Mouse (Mus musculus): ENCODE results near the gene Irf5. TPM values are rescaled to one million over a fixed set of nuclear protein-coding genes. Genes with fewer than 3 reads are reported as not detected.

Irf5 gene
- polyA plus RNA-seq, 1 experiment, result 136 TPM

- no peak overlapping the region for H3K4me3 ChIP-seq (ENCODE audit: extremely low read depth, insufficient read depth, insufficient read length)
- no peaks in the 10 kb centered on the region; the same call in 1 of the 2 replicates for H3K27me3 ChIP-seq (ENCODE audit: control insufficient read depth, insufficient read depth, low read length)
- DNase-seq (ENCODE audit: low read depth in 1 of 2, low spot score in 2 of 2), result peak in 1 of 2 experiments; percentile 25
- no peak overlapping the region for H3K27ac ChIP-seq (ENCODE audit: insufficient read depth, low read length)
- no peaks in the 10 kb centered on the region for H3K36me3 ChIP-seq (ENCODE audit: control insufficient read depth, insufficient read depth, low read length)
- WGBS, result 84% methylated on average over 6 of the region's 6 CpGs
- H3K4me1 ChIP-seq (ENCODE audit: control insufficient read depth, insufficient read depth, insufficient read length), result peaks cover 13% of the 10 kb centered on the region; the same call in 1 of the 2 replicates
- no peak for TF ChIP-seq POLR2A (IDR thresholded peaks at IDR 0.05; ENCODE audit: low read depth, low read length)
- TF ChIP-seq CTCF (IDR thresholded peaks at IDR 0.05; ENCODE audit: extremely low read depth, insufficient read depth, insufficient read length, insufficient replicate concordance), result peak; percentile 36; the same call in 1 of the 2 replicates
These were observed 1.2 kb upstream of the Irf5 start for GRCm38 (mm10) chr6:29525256-29525655.

DNA sequence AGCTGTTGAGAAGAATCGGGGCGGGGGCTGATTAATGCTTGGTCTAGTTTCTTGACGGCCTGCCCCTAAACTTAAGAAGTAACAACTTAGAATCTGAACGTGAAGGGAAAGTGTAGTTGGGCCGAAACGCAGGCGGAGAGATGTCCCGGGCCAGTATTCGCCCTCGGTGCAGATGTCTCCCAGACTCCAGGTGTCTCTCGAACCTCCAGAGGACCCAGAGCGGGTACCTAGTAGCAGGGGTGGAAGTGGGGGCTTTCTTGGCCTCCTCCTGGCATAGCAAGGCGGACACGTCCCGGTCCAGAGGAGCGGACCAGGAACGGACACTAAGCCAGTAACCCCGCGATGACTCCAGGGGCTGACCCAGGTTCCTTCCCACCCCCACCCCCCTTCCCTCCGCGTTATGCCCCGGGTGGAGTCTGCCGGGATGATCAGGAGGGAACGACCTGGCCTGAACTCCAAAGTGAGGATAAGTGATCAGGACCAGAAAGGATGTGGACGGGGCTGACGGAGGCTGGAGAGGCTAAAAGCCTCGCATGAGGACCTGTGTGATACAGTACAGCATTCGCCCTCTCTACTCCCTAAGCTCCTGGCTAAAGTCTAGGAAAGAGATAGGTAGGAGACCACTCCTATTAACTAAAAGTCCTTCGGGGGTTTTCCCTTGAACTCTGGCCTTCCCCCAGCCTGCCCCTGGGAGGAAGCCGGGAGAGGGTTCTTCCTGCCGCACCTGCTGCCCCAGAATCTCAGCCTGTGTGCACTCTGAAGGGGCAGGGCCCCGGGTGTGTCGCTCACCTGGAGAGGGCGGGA lies 1.1 kb downstream of the Irf5 start:
- Histone ChIP-seq H3K27me3 (ENCODE audit: control insufficient read depth, insufficient read depth, low read length) (no peaks in the 10 kb centered on the region; the same call in 1 of the 2 replicates), H3K27ac (ENCODE audit: insufficient read depth, low read length) (peak overlapping the region; percentile 95), H3K4me3 (ENCODE audit: extremely low read depth, insufficient read depth, insufficient read length) (peak overlapping the region; percentile 69), H3K4me1 (ENCODE audit: control insufficient read depth, insufficient read depth, insufficient read length) (peaks cover 24% of the 10 kb centered on the region; the same call in 1 of the 2 replicates), H3K36me3 (ENCODE audit: control insufficient read depth, insufficient read depth, low read length) (peaks cover 13% of the 10 kb centered on the region)
- DNase-seq (ENCODE audit: low read depth in 1 of 2, low spot score in 2 of 2), result peak in 1 of 2 experiments; percentile 58
- TF ChIP-seq CTCF (IDR thresholded peaks at IDR 0.05; ENCODE audit: extremely low read depth, insufficient read depth, insufficient read length, insufficient replicate concordance) (no peak), POLR2A (IDR thresholded peaks at IDR 0.05; ENCODE audit: low read depth, low read length) (no peak)
- WGBS, result 7% methylated on average over 34 of the region's 34 CpGs

DNA sequence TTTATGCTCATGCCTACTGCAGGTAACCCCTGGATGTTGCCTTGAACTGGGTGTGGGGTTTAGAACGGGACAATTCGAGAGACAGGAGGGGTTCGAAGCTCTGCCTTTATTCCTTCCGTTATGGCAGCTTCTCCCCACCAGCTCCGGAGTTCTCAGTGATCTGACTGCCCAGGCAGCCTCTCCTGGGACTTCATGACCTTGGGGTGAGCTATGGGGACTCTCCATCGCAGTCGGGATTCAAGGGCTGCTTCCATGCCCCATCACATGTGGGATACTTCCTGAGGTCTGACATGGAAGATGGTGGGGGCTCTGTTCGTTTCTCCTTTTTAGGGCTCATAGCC lies 1.7 kb downstream of the Irf5 start:
- Histone ChIP-seq H3K27ac (ENCODE audit: insufficient read depth, low read length) (peak overlapping the region; percentile 95), H3K4me1 (ENCODE audit: control insufficient read depth, insufficient read depth, insufficient read length) (peaks cover 21% of the 10 kb centered on the region; the same call in 1 of the 2 replicates), H3K4me3 (ENCODE audit: extremely low read depth, insufficient read depth, insufficient read length) (peak overlapping the region; percentile 69), H3K27me3 (ENCODE audit: control insufficient read depth, insufficient read depth, low read length) (no peaks in the 10 kb centered on the region; the same call in 1 of the 2 replicates), H3K36me3 (ENCODE audit: control insufficient read depth, insufficient read depth, low read length) (peaks cover 13% of the 10 kb centered on the region)
- TF ChIP-seq CTCF (IDR thresholded peaks at IDR 0.05; ENCODE audit: extremely low read depth, insufficient read depth, insufficient read length, insufficient replicate concordance) (no peak), POLR2A (IDR thresholded peaks at IDR 0.05; ENCODE audit: low read depth, low read length) (no peak)
- no peak for DNase-seq (ENCODE audit: low read depth in 1 of 2, low spot score in 2 of 2)
- 9% methylated on average over 8 of the region's 8 CpGs for WGBS

DNA sequence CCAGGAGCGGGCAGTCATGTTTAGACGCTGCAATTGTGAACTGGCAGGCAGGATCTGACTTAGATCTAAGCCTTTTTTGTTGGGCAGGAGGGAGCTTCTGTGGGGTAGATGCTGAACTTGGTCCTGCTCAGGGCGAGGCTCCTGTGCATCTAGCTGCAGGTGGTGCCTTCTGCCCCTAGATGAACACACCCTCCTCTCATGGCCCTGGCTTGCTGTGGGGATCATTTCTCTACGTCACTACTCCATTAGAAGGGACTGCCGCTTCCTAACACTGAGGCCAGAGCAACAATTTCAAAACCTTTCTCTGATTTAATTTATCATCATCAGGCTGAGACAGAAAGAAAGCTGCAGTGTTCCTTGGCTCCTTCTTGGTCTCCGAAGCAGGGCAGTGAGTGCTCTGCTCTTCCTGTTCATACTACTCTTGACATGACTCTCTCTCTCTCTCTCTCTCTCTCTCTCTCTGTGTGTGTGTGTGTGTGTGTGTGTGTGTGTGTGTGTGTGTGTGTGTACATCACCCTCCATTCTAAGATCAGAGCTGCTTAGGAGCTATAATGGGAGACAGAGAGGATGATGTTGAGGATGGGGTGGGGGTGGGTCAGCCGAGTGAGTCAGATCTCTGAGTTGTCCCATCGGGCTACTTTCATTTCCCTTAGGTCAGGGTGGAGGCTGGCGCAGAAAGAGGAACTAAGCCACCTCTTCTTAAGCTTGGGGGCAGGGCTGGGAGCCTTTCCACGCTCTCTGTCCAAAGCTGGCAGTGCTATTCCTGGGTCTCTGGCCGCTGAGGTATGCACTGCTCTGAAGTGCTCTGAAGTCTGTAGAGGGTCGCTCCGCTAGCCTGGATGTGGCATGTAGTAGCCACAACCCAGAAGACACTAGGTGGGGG lies 2.4 kb downstream of the Irf5 start:
- H3K4me3 ChIP-seq (ENCODE audit: extremely low read depth, insufficient read depth, insufficient read length), result peak overlapping the region; percentile 69
- peak; percentile 59 to 70 for DNase-seq (ENCODE audit: low read depth in 1 of 2, low spot score in 2 of 2)
- whole genome bisulfite sequencing, result 8% methylated on average over 13 of the region's 13 CpGs
- peak overlapping the region; percentile 95 for H3K27ac ChIP-seq (ENCODE audit: insufficient read depth, low read length)
- H3K36me3 ChIP-seq (ENCODE audit: control insufficient read depth, insufficient read depth, low read length), result peaks cover 18% of the 10 kb centered on the region
- TF ChIP-seq CTCF (IDR thresholded peaks at IDR 0.05; ENCODE audit: extremely low read depth, insufficient read depth, insufficient read length, insufficient replicate concordance), result no peak
- TF ChIP-seq POLR2A (IDR thresholded peaks at IDR 0.05; ENCODE audit: low read depth, low read length), result peak; percentile 6; the same call in 1 of the 2 replicates
- H3K4me1 ChIP-seq (ENCODE audit: control insufficient read depth, insufficient read depth, insufficient read length), result peaks cover 19% of the 10 kb centered on the region; the same call in 1 of the 2 replicates
- H3K27me3 ChIP-seq (ENCODE audit: control insufficient read depth, insufficient read depth, low read length), result no peaks in the 10 kb centered on the region; the same call in 1 of the 2 replicates

- peaks cover 25% of the 10 kb centered on the region for H3K36me3 ChIP-seq (ENCODE audit: control insufficient read depth, insufficient read depth, low read length)
- TF ChIP-seq POLR2A (IDR thresholded peaks at IDR 0.05; ENCODE audit: low read depth, low read length), result no peak
- no peak for TF ChIP-seq CTCF (IDR thresholded peaks at IDR 0.05; ENCODE audit: extremely low read depth, insufficient read depth, insufficient read length, insufficient replicate concordance)
- H3K27me3 ChIP-seq (ENCODE audit: control insufficient read depth, insufficient read depth, low read length), result no peaks in the 10 kb centered on the region; the same call in 1 of the 2 replicates
- H3K27ac ChIP-seq (ENCODE audit: insufficient read depth, low read length), result peak overlapping the region; percentile 95
- WGBS, result 0% methylated on average over 2 of the region's 2 CpGs
- no peak for DNase-seq (ENCODE audit: low read depth in 1 of 2, low spot score in 2 of 2)
- H3K4me3 ChIP-seq (ENCODE audit: extremely low read depth, insufficient read depth, insufficient read length), result peak overlapping the region; percentile 69
- peaks cover 18% of the 10 kb centered on the region; the same call in 1 of the 2 replicates for H3K4me1 ChIP-seq (ENCODE audit: control insufficient read depth, insufficient read depth, insufficient read length)
These were observed 3.0 kb downstream of the Irf5 start for GRCm38 (mm10) chr6:29529444-29529820.

- H3K36me3 ChIP-seq (ENCODE audit: control insufficient read depth, insufficient read depth, low read length), result peaks cover 30% of the 10 kb centered on the region
- no peaks in the 10 kb centered on the region; the same call in 1 of the 2 replicates for H3K27me3 ChIP-seq (ENCODE audit: control insufficient read depth, insufficient read depth, low read length)
- peaks cover 18% of the 10 kb centered on the region; the same call in 1 of the 2 replicates for H3K4me1 ChIP-seq (ENCODE audit: control insufficient read depth, insufficient read depth, insufficient read length)
- TF ChIP-seq CTCF (IDR thresholded peaks at IDR 0.05; ENCODE audit: extremely low read depth, insufficient read depth, insufficient read length, insufficient replicate concordance), result no peak
- TF ChIP-seq POLR2A (IDR thresholded peaks at IDR 0.05; ENCODE audit: low read depth, low read length), result no peak
- H3K4me3 ChIP-seq (ENCODE audit: extremely low read depth, insufficient read depth, insufficient read length), result peak overlapping the region; percentile 47
- H3K27ac ChIP-seq (ENCODE audit: insufficient read depth, low read length), result peak overlapping the region; percentile 95
- DNase-seq (ENCODE audit: low read depth in 1 of 2, low spot score in 2 of 2), result peak in 1 of 2 experiments; percentile 59
- 25% methylated on average over 4 of the region's 4 CpGs for WGBS
These were observed 3.6 kb downstream of the Irf5 start for GRCm38 (mm10) chr6:29530050-29530449.

Data from spleen, adult 2 months (tissue).